ENCODE assay signal across 17 mouse cellular contexts in genomic region chr3:99235116-99235803, GRCm38 (mm10). TPM values are rescaled to one million over a fixed set of nuclear protein-coding genes. Genes with fewer than 3 reads are reported as not detected.
A peak's percentile ranks its signal among the peaks of the same experiment; 100 is the strongest.
DNase-seq lines count a peak whose midpoint lies in the region; ATAC-seq lines count a peak whose summit lies in the region.
"Had no signal": no experiment of that assay in that cellular context is flagged by ENCODE, and none has a peak within 500 bp of the region (broad histone marks: within the 10 kb centered on the region; RNA-seq: fewer than 3 reads in every experiment).

No protein-coding gene starts in this region.

- H3K4me1 ChIP-seq in heart, embryonic 13.5 days: peaks cover 18% of the 10 kb centered on the region
- peaks cover 16% of the 10 kb centered on the region for H3K4me1 ChIP-seq in neural tube, embryonic 15.5 days

- H3K4me3 ChIP-seq in heart, embryonic 13.5 days: 0 out of 2 replicates have a peak overlapping the region, but pooled peaks have one; percentile 42
- no peak overlapping the region for H3K4me3 ChIP-seq in neural tube, embryonic 15.5 days (replicated peaks)
- H3K4me3 ChIP-seq: erythroblast, embryonic 14.5 days; lung, embryonic 15.5 days had no signal

- no peak for DNase-seq in heart, adult 8-10 months (ENCODE audit: low spot score)
- DNase-seq in neural tube, embryonic 10.5 days (ENCODE audit: extremely low spot score, low spot score): peak; percentile 45
- DNase-seq in retina, postnatal 1 day: peak; percentile 32
- DNase-seq in MN1 (ENCODE audit: low spot score): no peak
- DNase-seq in adrenal gland, adult 8-10 months: no peak
- DNase-seq: gastrocnemius, postnatal 25 days; heart, postnatal 10 days; right cerebral cortex, postnatal 14 days; thymus, postnatal 36 days had no signal

- ATAC-seq in heart, embryonic 13.5 days (ENCODE audit: extremely low read depth, insufficient number of reproducible peaks, low FRiP score, low TSS enrichment): no peak
- ATAC-seq in neural tube, embryonic 15.5 days (ENCODE audit: low FRiP score): no peak
- 0 out of 2 replicates have a peak, but pooled peaks have one; percentile 4 for ATAC-seq in granulocyte monocyte progenitor cell, adult 5-6 weeks (replicated peaks; ENCODE audit: poor library complexity, severe bottlenecking)

- peaks cover 80% of the 10 kb centered on the region for H3K27me3 ChIP-seq in heart, embryonic 13.5 days (replicated peaks)
- H3K27me3 ChIP-seq in neural tube, embryonic 15.5 days (replicated peaks): peaks cover 80% of the 10 kb centered on the region

- peak overlapping the region; percentile 9; the same call in 1 of the 2 replicates for H3K4me2 ChIP-seq in heart, embryonic 13.5 days
- H3K4me2 ChIP-seq in neural tube, embryonic 15.5 days: no peak overlapping the region
- H3K4me2 ChIP-seq: liver, embryonic 11.5 days; lung, embryonic 15.5 days had no signal

- H3K27ac ChIP-seq in heart, embryonic 13.5 days (replicated peaks): no peak overlapping the region
- H3K27ac ChIP-seq in neural tube, embryonic 15.5 days (replicated peaks): no peak overlapping the region
- H3K27ac ChIP-seq: lung, embryonic 15.5 days had no signal

- WGBS in heart, embryonic 13.5 days: 3% methylated on average over 23 of the region's 23 CpGs
- WGBS in neural tube, embryonic 15.5 days: under 1% methylated on average over 23 of the region's 23 CpGs

- no peaks in the 10 kb centered on the region for H3K9me3 ChIP-seq in heart, embryonic 13.5 days
- no peaks in the 10 kb centered on the region for H3K9me3 ChIP-seq in neural tube, embryonic 15.5 days (replicated peaks)
- H3K9me3 ChIP-seq: lung, embryonic 15.5 days had no signal

- no peak overlapping the region for H3K9ac ChIP-seq in heart, embryonic 13.5 days
- no peak overlapping the region for H3K9ac ChIP-seq in neural tube, embryonic 15.5 days (replicated peaks)
- H3K9ac ChIP-seq: lung, embryonic 15.5 days had no signal

- H3K36me3 ChIP-seq in heart, embryonic 13.5 days: no peaks in the 10 kb centered on the region
- H3K36me3 ChIP-seq in neural tube, embryonic 15.5 days: no peaks in the 10 kb centered on the region
- H3K36me3 ChIP-seq: lung, embryonic 15.5 days had no signal

RNA-seq across cellular contexts. Expression of gene Tbx15, which starts 4.9 kb away (rescaled TPM):
- 0.09 and 0.14 TPM in 2 replicates for polyA plus RNA-seq in heart, embryonic 13.5 days (2015; fragmentation: Nextera tagmentation; extraction: Ambion mirVana)
- under 1 TPM; 0.88 to 0.98 (median 0.93) TPM for total RNA-seq in heart, adult 8-10 months (2022)
- 0.19 and 0.29 TPM in 2 replicates for polyA plus RNA-seq in neural tube, embryonic 15.5 days (2015; fragmentation: Nextera tagmentation; extraction: Ambion mirVana)
- total RNA-seq in granulocyte monocyte progenitor cell, adult 5-6 weeks (2014; fragmentation: Nextera tagmentation): not detected in 2 replicates
- not detected in 2 replicates for total RNA-seq in granulocyte monocyte progenitor cell, adult 5-6 weeks (2017)
- total RNA-seq in adrenal gland, adult 8-10 months (2022): 1 to 10 TPM in 1 of 4 experiments, under 1 TPM in 3; 0.35 to 1.4 (median 0.45) TPM
- total RNA-seq: megakaryocyte progenitor cell, adult 5-6 weeks had no signal
- polyA plus RNA-seq: erythroblast, embryonic 14.5 days; kidney, embryonic 14.5 days had no signal

Comparison
In these comparisons a context has a peak if more than half of its experiments do, and no peak if none do; other contexts are left out.
1. DNase-seq: peak in neural tube, embryonic 10.5 days (single experiment) and retina, postnatal 1 day (single experiment); none in heart, adult 8-10 months (single experiment), MN1 (single experiment) and adrenal gland, adult 8-10 months (single experiment).